Mouse (Mus musculus) liver, postnatal 0 days (tissue): ENCODE data around the gene Pik3cd.

Source experiments
- CTCF ChIP-seq: sonication (generic); IDR thresholded peaks from 2 replicates; pipeline ENCODE4 v1.5.1; 2016; ENCODE audit warnings: antibody characterized with exemption, low read depth
- EP300 ChIP-seq: IDR thresholded peaks from 2 replicates; pipeline ENCODE4 v1.6.1; 2016; ENCODE audit warnings: antibody characterized with exemption, low read depth, mild to moderate bottlenecking

- no peak for TF ChIP-seq CTCF
- TF ChIP-seq EP300 = no peak
Observed at GRCm38 (mm10) chr4:149735624-149736250, 33.4 kb upstream of the Pik3cd start.
